Mouse (Mus musculus): ENCODE data around the gene Pitpnc1.

DNA sequence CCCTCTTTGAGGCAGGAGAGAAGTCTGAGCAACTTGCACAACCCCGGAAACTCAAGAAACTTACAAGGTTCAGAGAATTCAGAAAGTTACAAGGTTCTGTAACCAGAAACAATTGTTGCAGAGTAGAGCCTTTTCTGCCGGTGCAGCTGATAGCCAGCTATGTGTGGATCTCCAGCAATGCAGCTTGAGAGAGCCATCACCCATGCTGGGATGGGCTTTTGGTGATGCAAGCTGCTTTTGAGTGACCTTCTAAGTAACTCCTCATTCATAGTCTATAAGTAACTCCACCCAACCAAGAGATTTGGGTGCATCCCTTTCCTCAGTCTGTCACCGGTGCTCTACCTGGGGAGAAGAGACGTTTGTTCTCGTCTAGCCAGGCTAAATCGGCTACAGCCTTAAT is 232.0 kb downstream of the Pitpnc1 start:
- TF ChIP-seq CTCF (conservative IDR thresholded peaks at IDR 0.05; ENCODE audit: low read length) (no peak), NANOG (IDR thresholded peaks at IDR 0.05; ENCODE audit: borderline replicate concordance, low read length) (no peak)

All from E14TG2a.4 (cell line).